Mouse (Mus musculus): ENCODE data around the gene Igfn1. TPM values are rescaled to one million over a fixed set of nuclear protein-coding genes. Genes with fewer than 3 reads are reported as not detected.
A peak's percentile ranks its signal among the peaks of the same experiment; 100 is the strongest.

The Igfn1 gene
- polyA plus RNA-seq, 1 experiment from 2014 or later = 0.04 TPM

GRCm38 (mm10) chr1:136017307-136017706 lies 11.2 kb upstream of the Igfn1 start:
- WGBS (ENCODE audit: insufficient replicate concordance) = 80% methylated on average over 2 of the region's 2 CpGs
- Histone ChIP-seq H3K4me2 (peak overlapping the region; percentile 88), H3K4me1 (ENCODE audit: control insufficient read depth, insufficient read depth, low read length) (peaks cover 15% of the 10 kb centered on the region), H3K9ac (ENCODE audit: low read depth, low read length) (no peak overlapping the region), H3K36me3 (ENCODE audit: control insufficient read depth, insufficient read depth, low read length) (peaks cover under 1% of the 10 kb centered on the region), H3K27ac (ENCODE audit: low read depth, low read length) (no peak overlapping the region), H3K27me3 (ENCODE audit: control insufficient read depth, insufficient read depth, low read length) (no peaks in the 10 kb centered on the region), H3K4me3 (ENCODE audit: low read depth, low read length) (peak overlapping the region; percentile 88), H3K9me3 (replicated peaks; ENCODE audit: control insufficient read depth, low read length) (no peaks in the 10 kb centered on the region)
- ATAC-seq (replicated peaks; ENCODE audit: insufficient number of reproducible peaks, low FRiP score, low TSS enrichment) = no peak

- H3K4me2 ChIP-seq = peak overlapping the region; percentile 27; the same call in 1 of the 2 replicates
- no peaks in the 10 kb centered on the region for H3K36me3 ChIP-seq (ENCODE audit: control insufficient read depth, insufficient read depth, low read length)
- no peaks in the 10 kb centered on the region for H3K27me3 ChIP-seq (ENCODE audit: control insufficient read depth, insufficient read depth, low read length)
- peak overlapping the region; percentile 68 for H3K27ac ChIP-seq (ENCODE audit: low read depth, low read length)
- no peak overlapping the region for H3K4me3 ChIP-seq (ENCODE audit: low read depth, low read length)
- H3K9me3 ChIP-seq (replicated peaks; ENCODE audit: control insufficient read depth, low read length) = no peaks in the 10 kb centered on the region
- H3K4me1 ChIP-seq (ENCODE audit: control insufficient read depth, insufficient read depth, low read length) = peaks cover 19% of the 10 kb centered on the region
- 24% methylated on average over 2 of the region's 2 CpGs for WGBS (ENCODE audit: insufficient replicate concordance)
- peak; percentile 60 for ATAC-seq (replicated peaks; ENCODE audit: insufficient number of reproducible peaks, low FRiP score, low TSS enrichment)
- H3K9ac ChIP-seq (ENCODE audit: low read depth, low read length) = no peak overlapping the region
These were observed 8.8 kb upstream of the Igfn1 start for GRCm38 (mm10) chr1:136014796-136015502.

GRCm38 (mm10) chr1:136013513-136013912 lies 7.4 kb upstream of the Igfn1 start:
- no peaks in the 10 kb centered on the region for H3K36me3 ChIP-seq (ENCODE audit: control insufficient read depth, insufficient read depth, low read length)
- H3K4me1 ChIP-seq (ENCODE audit: control insufficient read depth, insufficient read depth, low read length) = peaks cover 10% of the 10 kb centered on the region
- no peaks in the 10 kb centered on the region for H3K27me3 ChIP-seq (ENCODE audit: control insufficient read depth, insufficient read depth, low read length)
- ATAC-seq (replicated peaks; ENCODE audit: insufficient number of reproducible peaks, low FRiP score, low TSS enrichment) = no peak
- no peaks in the 10 kb centered on the region for H3K9me3 ChIP-seq (replicated peaks; ENCODE audit: control insufficient read depth, low read length)
- no peak overlapping the region for H3K27ac ChIP-seq (ENCODE audit: low read depth, low read length)
- H3K9ac ChIP-seq (ENCODE audit: low read depth, low read length) = no peak overlapping the region
- H3K4me3 ChIP-seq (ENCODE audit: low read depth, low read length) = no peak overlapping the region
- no peak overlapping the region for H3K4me2 ChIP-seq
- 54% methylated on average over 4 of the region's 4 CpGs for WGBS (ENCODE audit: insufficient replicate concordance)

- Histone ChIP-seq H3K4me3 (ENCODE audit: low read depth, low read length) (no peak overlapping the region), H3K36me3 (ENCODE audit: control insufficient read depth, insufficient read depth, low read length) (no peaks in the 10 kb centered on the region), H3K4me2 (no peak overlapping the region), H3K27me3 (ENCODE audit: control insufficient read depth, insufficient read depth, low read length) (no peaks in the 10 kb centered on the region), H3K27ac (ENCODE audit: low read depth, low read length) (no peak overlapping the region), H3K4me1 (ENCODE audit: control insufficient read depth, insufficient read depth, low read length) (peaks cover 7% of the 10 kb centered on the region), H3K9ac (ENCODE audit: low read depth, low read length) (no peak overlapping the region), H3K9me3 (replicated peaks; ENCODE audit: control insufficient read depth, low read length) (no peaks in the 10 kb centered on the region)
- WGBS (ENCODE audit: insufficient replicate concordance) = 88% methylated on average over 4 of the region's 4 CpGs
- no peak for ATAC-seq (replicated peaks; ENCODE audit: insufficient number of reproducible peaks, low FRiP score, low TSS enrichment)
These were observed 4.1 kb upstream of the Igfn1 start for GRCm38 (mm10) chr1:136010247-136010646.

- Histone ChIP-seq H3K9me3 (replicated peaks; ENCODE audit: control insufficient read depth, low read length) (no peaks in the 10 kb centered on the region), H3K4me2 (peak overlapping the region; percentile 89), H3K4me3 (ENCODE audit: low read depth, low read length) (peak overlapping the region; percentile 51), H3K36me3 (ENCODE audit: control insufficient read depth, insufficient read depth, low read length) (no peaks in the 10 kb centered on the region), H3K9ac (ENCODE audit: low read depth, low read length) (no peak overlapping the region), H3K27me3 (ENCODE audit: control insufficient read depth, insufficient read depth, low read length) (no peaks in the 10 kb centered on the region), H3K27ac (ENCODE audit: low read depth, low read length) (no peak overlapping the region), H3K4me1 (ENCODE audit: control insufficient read depth, insufficient read depth, low read length) (peaks cover 4% of the 10 kb centered on the region; the same call in 1 of the 2 replicates)
- ATAC-seq (replicated peaks; ENCODE audit: insufficient number of reproducible peaks, low FRiP score, low TSS enrichment) = peak; percentile 27; the same call in 1 of the 2 replicates
- WGBS (ENCODE audit: insufficient replicate concordance) = 20% methylated on average over 8 of the region's 8 CpGs
These were observed 2.0 kb upstream of the Igfn1 start for GRCm38 (mm10) chr1:136008159-136008533.

- Histone ChIP-seq H3K9me3 (replicated peaks; ENCODE audit: control insufficient read depth, low read length) (no peaks in the 10 kb centered on the region), H3K27ac (ENCODE audit: low read depth, low read length) (no peak within 1 kb of the TSS), H3K36me3 (ENCODE audit: control insufficient read depth, insufficient read depth, low read length) (no peaks in the 10 kb centered on the region), H3K4me2 (peak within 1 kb of the TSS; percentile 89), H3K27me3 (ENCODE audit: control insufficient read depth, insufficient read depth, low read length) (no peaks in the 10 kb centered on the region), H3K4me3 (ENCODE audit: low read depth, low read length) (peak within 1 kb of the TSS; percentile 51), H3K9ac (ENCODE audit: low read depth, low read length) (peak within 1 kb of the TSS; percentile 61), H3K4me1 (ENCODE audit: control insufficient read depth, insufficient read depth, low read length) (peaks cover 4% of the 10 kb centered on the region; the same call in 1 of the 2 replicates)
- 2% methylated on average over 37 of the region's 37 CpGs for WGBS (ENCODE audit: insufficient replicate concordance)
- peak; percentile 91 for ATAC-seq (replicated peaks; ENCODE audit: insufficient number of reproducible peaks, low FRiP score, low TSS enrichment)
These were observed 1.3 kb upstream of the Igfn1 start, which contains the start of gene Tmem9 for GRCm38 (mm10) chr1:136007211-136008158. Tmem9 (plus strand) TSS chr1:136008150.

- WGBS (ENCODE audit: insufficient replicate concordance) = 75% methylated on average over 2 of the region's 2 CpGs
- Histone ChIP-seq H3K4me3 (ENCODE audit: low read depth, low read length) (no peak overlapping the region), H3K9ac (ENCODE audit: low read depth, low read length) (no peak overlapping the region), H3K4me1 (ENCODE audit: control insufficient read depth, insufficient read depth, low read length) (no peaks in the 10 kb centered on the region), H3K36me3 (ENCODE audit: control insufficient read depth, insufficient read depth, low read length) (no peaks in the 10 kb centered on the region), H3K4me2 (no peak overlapping the region), H3K9me3 (replicated peaks; ENCODE audit: control insufficient read depth, low read length) (no peaks in the 10 kb centered on the region), H3K27ac (ENCODE audit: low read depth, low read length) (no peak overlapping the region), H3K27me3 (ENCODE audit: control insufficient read depth, insufficient read depth, low read length) (no peaks in the 10 kb centered on the region)
- ATAC-seq (replicated peaks; ENCODE audit: insufficient number of reproducible peaks, low FRiP score, low TSS enrichment) = no peak
These were observed 4.7 kb downstream of the Igfn1 start for GRCm38 (mm10) chr1:136001438-136001837.

GRCm38 (mm10) chr1:135999720-136000287 lies 6.3 kb downstream of the Igfn1 start:
- H3K9me3 ChIP-seq (replicated peaks; ENCODE audit: control insufficient read depth, low read length) = no peaks in the 10 kb centered on the region
- no peak for ATAC-seq (replicated peaks; ENCODE audit: insufficient number of reproducible peaks, low FRiP score, low TSS enrichment)
- WGBS (ENCODE audit: insufficient replicate concordance) = 38% methylated on average over 8 of the region's 8 CpGs
- no peak overlapping the region for H3K4me3 ChIP-seq (ENCODE audit: low read depth, low read length)
- H3K27ac ChIP-seq (ENCODE audit: low read depth, low read length) = no peak overlapping the region
- peak overlapping the region; percentile 9; the same call in 1 of the 2 replicates for H3K4me2 ChIP-seq
- H3K36me3 ChIP-seq (ENCODE audit: control insufficient read depth, insufficient read depth, low read length) = no peaks in the 10 kb centered on the region
- no peak overlapping the region for H3K9ac ChIP-seq (ENCODE audit: low read depth, low read length)
- H3K27me3 ChIP-seq (ENCODE audit: control insufficient read depth, insufficient read depth, low read length) = no peaks in the 10 kb centered on the region
- H3K4me1 ChIP-seq (ENCODE audit: control insufficient read depth, insufficient read depth, low read length) = no peaks in the 10 kb centered on the region

All from heart, embryonic 11.5 days (tissue).